Mouse (Mus musculus) cortical plate, adult 2 months (tissue): ENCODE results near the gene Cav1. TPM values are rescaled to one million over a fixed set of nuclear protein-coding genes. Genes with fewer than 3 reads are reported as not detected.

Experiments used
- H3K27ac ChIP-seq: fragments of 200-500 bp; 2 replicates; pipeline ENCODE4 v1.5.1; 2012; ENCODE audit warnings: low read length, control low read depth, inconsistent platforms; ENCODE audit not compliant: insufficient read depth
- H3K4me1 ChIP-seq: fragments of 200-500 bp; 2 replicates; pipeline ENCODE4 v1.6.1; 2011; ENCODE audit warnings: low read length; ENCODE audit not compliant: control insufficient read depth, insufficient read depth
- H3K4me3 ChIP-seq: fragments of 200-500 bp; 2 replicates; pipeline ENCODE4 v1.5.1; 2011; ENCODE audit warnings: mild to moderate bottlenecking, low read length, control low read depth; ENCODE audit not compliant: insufficient read depth
- CTCF ChIP-seq: fragments of 200-500 bp; IDR thresholded peaks from 2 replicates; pipeline ENCODE4 v1.5.1; 2011; ENCODE audit warnings: mild to moderate bottlenecking, control low read depth, low read length; ENCODE audit not compliant: insufficient read depth; ENCODE audit errors: extremely low read depth
- POLR2A ChIP-seq: fragments of 200-500 bp; IDR thresholded peaks from 2 replicates; pipeline ENCODE4 v1.6.1; 2011; ENCODE audit warnings: mild to moderate bottlenecking, low read length, control low read depth; ENCODE audit not compliant: insufficient read depth; ENCODE audit errors: extremely low read depth
- polyA plus RNA-seq: library from polyadenylated mRNA; depleted of rRNA; stranded (reverse); fragments of >200 nt; gene quantifications from 2 replicates; pipeline ENCODE4 v1.2.3, GENCODE M21; 2012

Cav1 gene
- polyA plus RNA-seq, 1 experiment: 25.1 TPM

DNA sequence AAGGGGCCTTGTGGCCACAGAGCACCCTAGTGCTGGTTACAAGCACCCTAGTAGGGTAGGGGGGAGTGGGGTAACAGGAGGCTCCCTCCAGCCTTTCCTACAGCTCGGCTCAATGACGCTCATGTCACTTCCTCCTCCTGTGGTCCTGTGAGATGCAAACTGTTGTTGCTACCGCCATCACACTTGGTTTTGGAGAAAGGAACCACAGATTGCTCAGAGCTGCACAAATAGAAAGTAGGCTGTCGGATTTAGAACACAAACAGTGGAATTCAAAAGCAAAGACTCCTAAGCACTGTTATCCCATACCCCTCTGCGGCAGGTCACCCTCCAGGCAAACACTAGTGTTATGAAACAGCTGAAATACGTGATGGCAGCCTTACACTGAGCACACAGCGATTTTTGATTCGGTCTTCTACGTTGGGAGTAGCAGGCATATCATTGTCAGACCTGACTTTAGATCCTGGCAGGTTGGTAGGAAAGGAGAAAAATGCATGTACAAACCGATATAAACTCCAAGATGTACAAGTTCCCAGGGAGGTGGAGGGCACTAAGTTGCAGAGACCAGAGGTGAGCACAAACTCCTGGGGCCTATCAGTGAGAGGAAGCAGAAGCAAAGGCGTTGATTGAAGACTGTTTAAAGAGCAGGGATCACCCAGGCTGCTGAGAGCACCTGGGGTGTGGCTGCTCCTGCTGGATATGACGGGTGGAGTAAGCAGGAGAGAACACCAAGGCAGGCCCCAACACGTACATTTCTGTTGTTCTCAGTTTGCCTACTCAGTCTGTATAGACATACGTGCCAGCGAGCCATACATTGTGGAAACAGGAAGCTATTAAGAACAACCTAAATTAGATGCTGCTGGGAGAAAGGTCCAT lies 10.4 kb downstream of the Cav1 start:
- Histone ChIP-seq H3K4me3 (no peak overlapping the region), H3K4me1 (no peaks in the 10 kb centered on the region), H3K27ac (no peak overlapping the region)
- TF ChIP-seq POLR2A: no peak
- no peak for TF ChIP-seq CTCF

DNA sequence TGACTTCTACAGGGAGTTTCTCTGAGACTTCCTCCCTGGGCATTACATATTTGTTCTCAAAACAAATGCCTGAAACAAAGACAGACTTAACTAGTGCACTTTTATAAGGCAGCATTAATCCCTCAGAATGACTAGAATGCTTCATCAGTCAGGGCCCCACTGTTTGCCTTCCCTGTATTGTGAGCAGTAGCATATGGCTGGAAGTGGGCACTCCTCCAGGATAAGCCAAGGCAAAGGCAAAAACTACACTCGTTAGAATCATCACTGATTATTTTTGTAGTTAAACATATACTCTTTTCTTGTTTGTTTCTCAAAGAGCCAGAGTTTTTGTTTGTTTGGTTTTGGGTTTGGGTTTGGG lies 11.0 kb downstream of the Cav1 start:
- no peaks in the 10 kb centered on the region for H3K4me1 ChIP-seq
- TF ChIP-seq CTCF (no peak), POLR2A (no peak)
- no peak overlapping the region for H3K4me3 ChIP-seq
- H3K27ac ChIP-seq: no peak overlapping the region

DNA sequence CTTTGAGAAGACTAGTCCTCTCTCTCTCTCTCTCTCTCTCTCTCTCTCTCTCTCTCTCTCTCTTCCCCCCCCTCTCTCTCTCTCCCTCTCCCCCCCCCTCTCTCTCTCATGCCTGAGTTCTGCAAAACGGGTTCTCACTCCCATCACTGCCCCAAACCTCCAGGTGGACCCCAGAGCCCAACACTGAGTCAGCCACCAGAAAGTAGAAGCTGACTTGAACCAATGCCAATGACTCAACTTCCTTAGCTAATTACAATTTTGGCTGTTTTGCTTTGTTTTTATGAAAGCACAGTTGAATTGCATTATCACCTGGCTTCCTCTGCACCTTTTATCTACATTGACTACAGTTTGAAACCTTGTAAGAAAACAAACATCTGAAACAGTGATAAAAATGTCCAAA lies 11.8 kb downstream of the Cav1 start:
- Histone ChIP-seq H3K4me3 (no peak overlapping the region), H3K4me1 (no peaks in the 10 kb centered on the region)
- no peak for TF ChIP-seq POLR2A
- TF ChIP-seq CTCF: no peak

DNA sequence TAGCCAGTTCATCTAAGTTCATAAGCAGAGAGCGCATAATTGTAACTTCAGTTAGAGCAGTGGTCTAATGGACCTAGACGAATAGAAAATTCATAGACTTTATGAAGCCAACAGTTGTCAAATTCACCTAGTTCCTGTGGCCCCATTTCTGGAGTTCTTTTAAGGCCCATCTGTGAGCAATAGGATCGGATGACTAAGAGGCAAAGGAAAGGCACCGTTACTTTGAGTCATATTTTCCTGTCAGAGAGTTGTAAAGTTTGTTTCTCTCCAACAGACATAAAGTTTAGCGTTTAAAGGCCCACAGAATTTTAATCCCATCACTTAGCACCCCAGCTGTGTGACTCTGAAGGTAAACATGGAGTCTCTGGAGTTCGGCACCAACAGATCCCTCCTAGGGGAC lies 15.8 kb downstream of the Cav1 start:
- Histone ChIP-seq H3K4me3 (no peak overlapping the region), H3K4me1 (no peaks in the 10 kb centered on the region), H3K27ac (no peak overlapping the region)
- TF ChIP-seq POLR2A (no peak), CTCF (no peak)

More for the DNA sequence above, 11.8 kb downstream of the Cav1 start:
- no peak overlapping the region for H3K27ac ChIP-seq

DNA sequence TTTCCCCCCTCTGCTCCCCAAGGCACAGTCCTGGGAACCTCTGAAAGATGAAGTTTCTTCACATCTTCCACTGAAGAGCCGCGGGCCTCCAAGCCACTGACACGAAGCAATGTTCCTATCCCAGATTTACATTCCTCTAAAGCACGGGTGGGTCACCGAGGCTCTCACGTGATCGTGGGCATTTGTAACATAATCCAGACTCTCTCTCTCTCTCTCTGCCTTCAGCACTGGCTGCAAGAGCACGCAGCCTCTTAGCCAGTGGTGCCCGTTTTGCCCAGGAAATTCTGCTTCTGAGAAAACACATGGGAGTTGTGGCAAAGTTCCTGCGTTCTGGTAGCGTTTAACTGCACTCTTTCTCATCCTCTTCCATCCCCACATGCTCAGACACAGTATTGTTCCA lies 21.1 kb downstream of the Cav1 start:
- no peaks in the 10 kb centered on the region for H3K4me1 ChIP-seq
- H3K4me3 ChIP-seq: no peak overlapping the region
- no peak overlapping the region for H3K27ac ChIP-seq
- TF ChIP-seq POLR2A (no peak), CTCF (no peak)

DNA sequence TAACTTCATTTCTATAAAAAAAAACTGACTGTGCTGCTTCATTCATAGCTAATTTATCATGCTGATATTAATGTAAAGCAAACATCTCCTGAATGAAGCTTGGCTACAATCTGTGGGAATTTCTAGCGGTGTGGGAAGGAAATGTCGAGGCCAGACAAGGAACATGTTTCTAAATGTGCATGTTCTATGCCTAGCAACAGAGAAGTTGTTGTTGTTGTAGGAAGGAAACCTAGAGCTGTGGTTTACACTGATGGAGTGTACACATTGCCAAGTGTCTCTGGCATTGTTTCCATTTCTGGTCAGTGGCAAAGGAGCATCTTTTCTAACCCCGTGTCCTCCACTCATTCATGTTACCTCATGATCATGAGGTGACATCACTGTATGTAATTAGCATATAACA lies 23.7 kb downstream of the Cav1 start:
- Histone ChIP-seq H3K4me1 (no peaks in the 10 kb centered on the region), H3K27ac (no peak overlapping the region), H3K4me3 (no peak overlapping the region)
- no peak for TF ChIP-seq CTCF
- no peak for TF ChIP-seq POLR2A

DNA sequence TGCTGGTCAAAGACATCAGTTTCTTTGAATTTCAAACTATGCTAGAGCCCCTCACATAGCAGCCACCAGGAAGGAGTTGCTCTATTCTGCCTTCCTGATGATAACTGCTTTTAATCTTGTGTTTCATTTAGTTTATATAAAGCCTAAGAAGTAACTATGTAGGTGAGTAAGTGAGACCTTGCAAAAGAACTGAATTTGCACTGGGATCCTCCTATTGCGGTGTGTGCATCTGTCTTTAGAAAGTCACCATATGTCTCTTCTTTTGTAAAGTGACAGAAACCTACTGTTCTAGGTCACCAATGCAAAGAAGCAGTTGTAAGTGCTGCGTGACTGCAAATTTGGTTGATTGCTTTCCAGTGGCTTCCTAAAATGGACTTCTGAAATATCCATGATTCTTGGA lies 31.6 kb downstream of the Cav1 start:
- H3K4me1 ChIP-seq: no peaks in the 10 kb centered on the region
- H3K27ac ChIP-seq: no peak overlapping the region
- TF ChIP-seq POLR2A (no peak), CTCF (no peak)
- no peak overlapping the region for H3K4me3 ChIP-seq

DNA sequence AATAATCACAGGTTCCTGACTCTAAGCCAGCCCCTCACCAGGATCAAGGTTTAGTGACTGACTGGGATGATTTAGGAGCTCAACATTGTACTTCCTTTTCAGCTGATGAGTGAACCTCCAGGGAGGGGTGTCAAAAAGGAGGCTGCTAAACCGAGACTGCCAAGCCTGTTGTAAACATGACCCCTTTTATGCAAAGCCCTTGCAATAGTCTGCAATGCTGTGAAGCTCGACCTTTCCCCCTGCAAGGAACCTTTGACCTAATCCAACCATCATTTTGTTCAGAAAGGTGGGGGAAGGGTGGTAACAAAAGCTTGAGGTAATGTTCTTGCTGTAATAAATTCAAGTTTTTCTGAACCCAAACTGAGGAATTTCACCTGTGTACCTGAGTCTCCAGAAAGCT lies 34.3 kb downstream of the Cav1 start:
- H3K4me3 ChIP-seq: no peak overlapping the region
- H3K4me1 ChIP-seq: no peaks in the 10 kb centered on the region
- TF ChIP-seq POLR2A (no peak), CTCF (no peak)
- no peak overlapping the region for H3K27ac ChIP-seq

DNA sequence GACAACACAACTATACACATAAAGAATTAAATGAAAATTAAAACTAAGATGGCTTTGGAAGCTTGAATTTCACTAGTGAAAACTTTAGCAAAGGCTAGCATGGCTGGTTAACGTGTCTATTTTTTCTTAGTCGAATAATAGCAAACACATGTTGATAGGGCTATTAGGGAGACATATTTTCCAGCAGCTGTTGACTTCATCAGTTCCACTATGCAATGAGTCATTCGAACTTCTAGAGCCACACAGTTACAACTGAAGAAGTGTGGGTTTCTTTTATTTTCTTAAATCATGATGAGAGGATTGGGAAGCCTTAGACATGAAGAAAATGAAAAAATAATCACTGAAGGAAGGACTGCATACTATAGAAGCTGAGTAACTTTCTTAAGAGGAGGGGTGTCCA lies 41.9 kb downstream of the Cav1 start:
- TF ChIP-seq CTCF (no peak), POLR2A (no peak)
- no peaks in the 10 kb centered on the region for H3K4me1 ChIP-seq
- H3K4me3 ChIP-seq: no peak overlapping the region
- no peak overlapping the region for H3K27ac ChIP-seq

DNA sequence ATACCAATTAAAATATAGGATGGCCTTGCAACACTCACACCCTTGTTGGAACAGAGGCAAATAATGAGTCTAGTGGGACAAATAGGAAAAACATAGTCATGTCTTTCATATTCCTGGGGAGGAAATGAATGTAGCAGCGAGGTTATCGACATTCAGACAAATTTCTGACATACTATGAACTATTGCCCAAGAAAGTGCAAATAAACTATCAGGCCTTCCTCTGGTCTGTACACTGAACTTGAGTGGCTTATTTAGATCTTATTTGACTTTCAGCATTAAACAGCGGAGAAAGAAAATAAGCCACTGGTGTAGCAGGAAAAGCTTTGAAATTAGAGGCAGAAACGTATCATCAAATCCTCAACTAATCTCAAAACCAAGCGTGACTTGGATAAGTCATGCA lies 44.7 kb downstream of the Cav1 start:
- TF ChIP-seq CTCF: no peak
- no peak for TF ChIP-seq POLR2A
- Histone ChIP-seq H3K4me1 (no peaks in the 10 kb centered on the region), H3K27ac (no peak overlapping the region), H3K4me3 (no peak overlapping the region)
